Comparison of ENCODE assay signal across 8 mouse cellular contexts in the genomic region with DNA sequence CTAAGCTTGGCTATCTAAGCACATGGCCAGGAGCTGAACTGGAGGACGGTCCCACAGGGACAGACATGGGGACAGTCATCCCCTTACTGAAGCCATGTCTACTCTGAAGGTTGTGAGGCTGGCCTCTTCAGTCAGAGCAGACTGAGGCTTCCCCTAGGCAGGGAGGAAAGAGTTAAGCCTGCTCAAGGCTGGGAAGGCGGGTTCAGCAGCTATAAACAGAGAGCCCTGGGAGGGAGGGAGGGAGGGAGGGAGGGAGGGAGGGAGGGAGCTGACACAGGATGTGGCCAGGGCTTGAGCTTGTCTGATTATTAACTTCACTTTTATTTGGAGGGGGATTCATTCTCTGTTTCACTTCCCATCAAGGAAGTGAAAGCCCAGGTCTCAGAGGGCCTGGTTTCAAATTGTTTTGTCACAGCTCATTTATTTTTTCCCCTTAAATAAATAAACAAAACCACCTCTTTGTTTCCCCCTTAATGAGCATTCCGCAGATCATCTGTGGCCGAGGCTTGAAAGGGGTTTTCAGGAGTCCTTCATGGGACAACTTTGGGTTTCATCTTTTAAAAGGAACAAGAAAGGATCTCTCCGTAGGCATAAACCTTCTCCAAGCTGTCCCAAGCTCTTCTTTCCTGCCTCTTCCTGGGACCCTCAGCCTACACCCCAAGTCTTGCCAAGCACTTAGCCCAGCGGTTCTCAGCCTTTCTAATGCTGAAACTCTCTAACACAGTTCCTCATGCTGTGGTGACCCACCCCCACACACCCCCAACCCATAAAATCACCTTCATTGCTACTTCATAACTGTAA. TPM values are rescaled to one million over a fixed set of nuclear protein-coding genes. Genes with fewer than 3 reads are reported as not detected.
A peak's percentile ranks its signal among the peaks of the same experiment; 100 is the strongest.
DNase-seq lines count a peak whose midpoint lies in the region; ATAC-seq and TF ChIP-seq lines count a peak whose summit lies in the region.

No protein-coding gene starts in this region.

- H3K27ac ChIP-seq in small intestine, adult 2 months (ENCODE audit: insufficient read depth, low read depth, low read length): peak overlapping the region; percentile 97

- no peaks in the 10 kb centered on the region for H3K27me3 ChIP-seq in small intestine, adult 2 months (ENCODE audit: control insufficient read depth, insufficient read depth, low read length)

- H3K4me3 ChIP-seq in small intestine, adult 2 months (ENCODE audit: low read depth, low read length): peak overlapping the region; percentile 21

- TF ChIP-seq POLR2A in small intestine, adult 2 months (IDR thresholded peaks at IDR 0.05; ENCODE audit: low read depth, low read length): no peak

- peak; percentile 79 for DNase-seq in CD4-positive helper T cell, adult 2 months (ENCODE audit: low read depth, low spot score)
- peak; percentile 39 for DNase-seq in adipocyte (ENCODE audit: low spot score)
- DNase-seq in kidney, adult 18-20 months: peak; percentile 71
- DNase-seq in lung, postnatal 25 days (ENCODE audit: low spot score): peak; percentile 50
- DNase-seq in left cerebral cortex, adult 9 months (ENCODE audit: low spot score in 2 of 2): no peak
- DNase-seq in ovary, adult 18-20 months (ENCODE audit: low spot score): no peak

- TF ChIP-seq CTCF in small intestine, adult 2 months (IDR thresholded peaks at IDR 0.05; ENCODE audit: extremely low read depth, insufficient read length, insufficient replicate concordance, low read depth, low read length): no peak

- peak; percentile 29 for ATAC-seq in granulocyte monocyte progenitor cell, adult 5-6 weeks (replicated peaks; ENCODE audit: poor library complexity, severe bottlenecking)

- H3K4me1 ChIP-seq in small intestine, adult 2 months (ENCODE audit: control insufficient read depth, insufficient read depth, insufficient read length, low read length): peaks cover 31% of the 10 kb centered on the region

- H3K36me3 ChIP-seq in small intestine, adult 2 months (ENCODE audit: control insufficient read depth, insufficient read depth, low read length): no peaks in the 10 kb centered on the region

- WGBS in small intestine, adult 2 months: 4% methylated on average over 6 of the region's 6 CpGs

RNA-seq across cellular contexts. Expression of a gene that starts 17.9 kb away (rescaled TPM):
- total RNA-seq in granulocyte monocyte progenitor cell, adult 5-6 weeks (2014; fragmentation: Nextera tagmentation): 1.9 and 8.5 TPM in 2 replicates
- 0.36 and 0.56 TPM in 2 replicates for total RNA-seq in granulocyte monocyte progenitor cell, adult 5-6 weeks (2017)
- polyA plus RNA-seq in small intestine, adult 2 months (2012; rRNA removed): 60.1 and 118 TPM in 2 replicates

Comparison
In these comparisons a context has a peak if more than half of its experiments do, and no peak if none do; other contexts are left out.
1. DNase-seq: peak in CD4-positive helper T cell, adult 2 months (single experiment), adipocyte (single experiment), kidney, adult 18-20 months (single experiment) and lung, postnatal 25 days (single experiment); none in left cerebral cortex, adult 9 months (0 of 2) and ovary, adult 18-20 months (single experiment).